Mouse (Mus musculus): ENCODE measurements at regions not wholly inside any gene's neighbourhood (a gene's known extent, or its start where the extent isn't known, plus 50 kb on each side); places are given as distances from the start of the nearest gene placed in this dataset.

DNA sequence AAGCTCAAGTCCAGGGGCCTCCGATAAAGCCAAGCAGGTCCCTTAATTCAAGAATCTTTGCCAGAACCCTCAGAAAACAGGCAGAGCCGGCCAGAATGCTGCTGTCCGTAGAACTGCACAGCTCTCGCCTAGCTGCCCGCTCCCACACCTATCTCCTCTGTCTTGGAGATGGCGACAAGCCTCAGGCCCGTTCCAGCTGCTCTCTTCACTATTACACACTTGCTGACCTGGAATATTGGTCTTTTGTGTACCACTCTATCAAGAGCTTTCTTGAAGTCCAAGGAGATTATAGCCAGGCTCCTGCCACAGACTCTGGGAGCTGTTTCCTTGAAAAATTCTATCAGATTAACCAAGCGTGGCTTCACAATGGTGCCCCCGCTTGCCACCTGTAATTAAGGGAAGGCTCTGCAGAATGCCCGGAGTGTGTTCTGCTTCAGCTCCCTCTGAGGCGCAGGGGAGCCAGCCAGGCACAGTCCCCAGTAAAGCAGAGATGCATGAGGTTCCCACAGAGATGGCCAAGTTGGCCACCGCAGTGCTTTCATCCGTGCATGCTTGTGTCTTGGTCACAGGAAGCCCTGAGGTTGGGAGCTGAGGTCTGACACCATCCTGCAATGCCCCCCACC is 496.8 kb downstream of the Cdh26 start:
- Histone ChIP-seq H3K4me2 (ENCODE audit: low read length) (no peak overlapping the region), H3K4me3 (replicated peaks; ENCODE audit: low read length) (no peak overlapping the region), H3K36me3 (ENCODE audit: control insufficient read depth, insufficient read depth) (no peaks in the 10 kb centered on the region), H3K27ac (ENCODE audit: low read length) (no peak overlapping the region), H3K9ac (replicated peaks; ENCODE audit: low read depth, low read length) (no peak overlapping the region), H3K9me3 (ENCODE audit: control insufficient read depth, low read length) (no peaks in the 10 kb centered on the region), H3K27me3 (replicated peaks; ENCODE audit: control insufficient read depth, insufficient read depth, low read length) (no peaks in the 10 kb centered on the region), H3K4me1 (replicated peaks; ENCODE audit: control insufficient read depth, insufficient read depth, low read length) (no peaks in the 10 kb centered on the region)
- WGBS: 44% methylated on average over 13 of the region's 13 CpGs
- ATAC-seq: no peak

DNA sequence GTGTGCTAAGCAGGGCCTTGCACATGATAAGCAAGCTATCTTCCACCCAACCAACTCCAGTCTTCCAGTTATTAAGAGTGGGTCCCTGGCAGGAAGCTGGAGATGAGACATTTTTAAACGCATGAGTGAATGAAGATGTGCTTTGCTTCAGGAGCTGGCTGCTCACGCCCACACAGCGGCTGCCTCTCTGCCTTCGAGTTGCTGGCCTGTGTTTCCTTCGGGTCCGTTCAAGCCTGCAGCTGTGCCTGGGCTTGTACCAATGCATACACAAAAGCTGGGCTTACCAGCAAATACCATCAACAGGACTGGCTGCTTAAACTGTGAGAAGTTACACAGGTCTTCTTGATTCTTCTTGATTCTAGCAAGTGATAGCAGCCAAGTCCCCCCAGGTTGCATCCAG is 498.7 kb downstream of the Cdh26 start:
- ATAC-seq: no peak
- Histone ChIP-seq H3K9ac (replicated peaks; ENCODE audit: low read depth, low read length) (no peak overlapping the region), H3K4me2 (ENCODE audit: low read length) (no peak overlapping the region), H3K4me1 (replicated peaks; ENCODE audit: control insufficient read depth, insufficient read depth, low read length) (no peaks in the 10 kb centered on the region), H3K27me3 (replicated peaks; ENCODE audit: control insufficient read depth, insufficient read depth, low read length) (no peaks in the 10 kb centered on the region), H3K9me3 (ENCODE audit: control insufficient read depth, low read length) (no peaks in the 10 kb centered on the region), H3K27ac (ENCODE audit: low read length) (no peak overlapping the region), H3K36me3 (ENCODE audit: control insufficient read depth, insufficient read depth) (no peaks in the 10 kb centered on the region), H3K4me3 (replicated peaks; ENCODE audit: low read length) (no peak overlapping the region)
- WGBS: 81% methylated on average over 6 of the region's 6 CpGs

GRCm38 (mm10) chr2:178930125-178930524 is 499.8 kb downstream of the Cdh26 start:
- Histone ChIP-seq H3K27me3 (replicated peaks; ENCODE audit: control insufficient read depth, insufficient read depth, low read length) (no peaks in the 10 kb centered on the region), H3K4me1 (replicated peaks; ENCODE audit: control insufficient read depth, insufficient read depth, low read length) (no peaks in the 10 kb centered on the region), H3K4me2 (ENCODE audit: low read length) (no peak overlapping the region), H3K9me3 (ENCODE audit: control insufficient read depth, low read length) (no peaks in the 10 kb centered on the region), H3K9ac (replicated peaks; ENCODE audit: low read depth, low read length) (no peak overlapping the region), H3K27ac (ENCODE audit: low read length) (no peak overlapping the region), H3K4me3 (replicated peaks; ENCODE audit: low read length) (no peak overlapping the region), H3K36me3 (ENCODE audit: control insufficient read depth, insufficient read depth) (no peaks in the 10 kb centered on the region)
- ATAC-seq: no peak
- 81% methylated on average over 2 of the region's 2 CpGs for WGBS

- no peaks in the 10 kb centered on the region for H3K36me3 ChIP-seq (ENCODE audit: control insufficient read depth, insufficient read depth)
- H3K4me1 ChIP-seq (replicated peaks; ENCODE audit: control insufficient read depth, insufficient read depth, low read length): peaks cover 17% of the 10 kb centered on the region
- H3K27ac ChIP-seq (ENCODE audit: low read length): no peak overlapping the region
- H3K27me3 ChIP-seq (replicated peaks; ENCODE audit: control insufficient read depth, insufficient read depth, low read length): no peaks in the 10 kb centered on the region
- WGBS: 32% methylated on average over 6 of the region's 6 CpGs
- no peak for ATAC-seq
- H3K4me3 ChIP-seq (replicated peaks; ENCODE audit: low read length): no peak overlapping the region
- H3K9me3 ChIP-seq (ENCODE audit: control insufficient read depth, low read length): no peaks in the 10 kb centered on the region
- H3K4me2 ChIP-seq (ENCODE audit: low read length): no peak overlapping the region
- H3K9ac ChIP-seq (replicated peaks; ENCODE audit: low read depth, low read length): no peak overlapping the region
Observed at GRCm38 (mm10) chr2:178948471-178948870, 493.8 kb upstream of the Cdh4 start.

DNA sequence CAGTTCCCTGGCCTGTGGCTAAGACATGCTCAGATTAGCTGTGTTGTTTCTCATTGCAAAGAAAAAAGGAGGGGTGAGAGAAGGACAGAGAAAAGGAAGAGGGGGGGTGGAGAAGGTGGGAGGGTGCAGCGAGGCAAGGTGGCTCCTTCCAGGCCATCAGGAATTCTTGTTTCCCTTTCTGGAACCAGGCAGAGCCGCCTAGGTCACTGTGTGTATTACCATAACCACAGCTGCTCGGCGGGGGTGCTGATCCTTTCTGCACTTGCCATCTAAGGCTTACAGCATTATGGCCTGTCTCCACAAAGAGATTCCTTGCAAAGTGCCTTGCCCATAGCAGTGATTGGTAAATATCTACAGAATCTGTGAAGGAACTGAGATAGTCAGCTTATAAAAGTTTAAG is 493.1 kb upstream of the Cdh4 start:
- Histone ChIP-seq H3K9ac (replicated peaks; ENCODE audit: low read depth, low read length) (no peak overlapping the region), H3K36me3 (ENCODE audit: control insufficient read depth, insufficient read depth) (no peaks in the 10 kb centered on the region), H3K9me3 (ENCODE audit: control insufficient read depth, low read length) (no peaks in the 10 kb centered on the region), H3K4me1 (replicated peaks; ENCODE audit: control insufficient read depth, insufficient read depth, low read length) (peaks cover 17% of the 10 kb centered on the region), H3K27me3 (replicated peaks; ENCODE audit: control insufficient read depth, insufficient read depth, low read length) (no peaks in the 10 kb centered on the region), H3K4me3 (replicated peaks; ENCODE audit: low read length) (no peak overlapping the region), H3K4me2 (ENCODE audit: low read length) (no peak overlapping the region), H3K27ac (ENCODE audit: low read length) (no peak overlapping the region)
- ATAC-seq: no peak
- 22% methylated on average over 4 of the region's 4 CpGs for WGBS

DNA sequence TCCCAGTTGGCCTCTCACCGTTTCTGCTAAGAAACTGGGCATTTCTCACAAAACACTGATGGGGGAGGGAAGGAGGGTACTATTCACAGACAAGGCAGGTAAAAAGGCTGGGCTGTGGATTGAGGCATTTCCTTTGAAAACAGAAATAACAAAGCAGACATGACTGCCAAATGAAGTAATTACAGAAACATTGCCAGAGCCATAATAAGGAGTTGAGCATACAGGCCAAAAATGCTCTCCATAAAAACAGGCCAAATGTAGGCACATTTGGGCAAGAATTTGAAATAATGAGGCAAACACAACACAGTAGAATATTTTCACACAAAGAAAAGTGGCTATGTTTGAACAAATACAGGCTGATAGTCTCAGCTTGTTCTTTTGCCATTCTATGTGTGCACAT is 491.9 kb upstream of the Cdh4 start:
- no peaks in the 10 kb centered on the region for H3K27me3 ChIP-seq (replicated peaks; ENCODE audit: control insufficient read depth, insufficient read depth, low read length)
- H3K27ac ChIP-seq (ENCODE audit: low read length): peak overlapping the region; percentile 75
- H3K36me3 ChIP-seq (ENCODE audit: control insufficient read depth, insufficient read depth): no peaks in the 10 kb centered on the region
- no peak overlapping the region for H3K9ac ChIP-seq (replicated peaks; ENCODE audit: low read depth, low read length)
- peaks cover 17% of the 10 kb centered on the region for H3K4me1 ChIP-seq (replicated peaks; ENCODE audit: control insufficient read depth, insufficient read depth, low read length)
- H3K4me2 ChIP-seq (ENCODE audit: low read length): no peak overlapping the region
- H3K9me3 ChIP-seq (ENCODE audit: control insufficient read depth, low read length): no peaks in the 10 kb centered on the region
- 4% methylated on average over 1 of the region's 1 CpGs for WGBS
- H3K4me3 ChIP-seq (replicated peaks; ENCODE audit: low read length): no peak overlapping the region
- peak; percentile 49; the same call in 1 of the 2 replicates for ATAC-seq

DNA sequence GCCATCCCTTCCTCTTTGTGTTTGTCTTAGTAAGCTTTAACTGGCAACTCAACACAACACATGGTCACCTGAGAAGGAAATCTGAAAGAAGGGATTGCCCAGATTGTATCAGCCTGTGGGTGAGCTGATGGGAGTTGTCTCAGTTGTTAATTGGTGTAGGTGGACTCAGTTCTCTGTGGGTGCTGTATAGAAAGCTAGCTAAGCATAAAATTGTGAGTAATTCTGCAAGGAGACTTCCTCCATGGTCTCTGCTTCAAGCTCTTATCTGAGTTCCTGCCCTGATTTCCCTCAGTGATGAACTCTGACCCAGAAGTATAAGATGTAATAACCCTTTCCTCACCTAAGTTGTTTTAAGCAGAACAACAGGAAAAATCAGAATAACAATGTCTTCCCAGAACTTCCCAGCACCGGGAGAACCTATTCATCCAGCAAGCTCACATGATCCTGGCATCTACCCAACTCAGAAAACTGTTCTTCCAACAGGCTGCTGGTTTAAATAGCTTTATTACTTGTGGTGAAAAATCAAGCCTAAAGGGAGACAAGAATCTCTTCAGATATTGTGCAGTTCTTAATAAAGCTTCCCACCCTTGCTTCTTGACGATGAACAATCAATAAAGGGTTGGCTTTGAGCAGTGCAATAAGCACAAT is 487.7 kb upstream of the Cdh4 start:
- Histone ChIP-seq H3K36me3 (ENCODE audit: control insufficient read depth, insufficient read depth) (no peaks in the 10 kb centered on the region), H3K4me3 (replicated peaks; ENCODE audit: low read length) (no peak overlapping the region), H3K4me1 (replicated peaks; ENCODE audit: control insufficient read depth, insufficient read depth, low read length) (peaks cover 10% of the 10 kb centered on the region), H3K4me2 (ENCODE audit: low read length) (no peak overlapping the region), H3K9ac (replicated peaks; ENCODE audit: low read depth, low read length) (no peak overlapping the region), H3K9me3 (ENCODE audit: control insufficient read depth, low read length) (no peaks in the 10 kb centered on the region), H3K27ac (ENCODE audit: low read length) (no peak overlapping the region), H3K27me3 (replicated peaks; ENCODE audit: control insufficient read depth, insufficient read depth, low read length) (no peaks in the 10 kb centered on the region)
- no peak for ATAC-seq
- WGBS: 38% methylated on average over 2 of the region's 2 CpGs

DNA sequence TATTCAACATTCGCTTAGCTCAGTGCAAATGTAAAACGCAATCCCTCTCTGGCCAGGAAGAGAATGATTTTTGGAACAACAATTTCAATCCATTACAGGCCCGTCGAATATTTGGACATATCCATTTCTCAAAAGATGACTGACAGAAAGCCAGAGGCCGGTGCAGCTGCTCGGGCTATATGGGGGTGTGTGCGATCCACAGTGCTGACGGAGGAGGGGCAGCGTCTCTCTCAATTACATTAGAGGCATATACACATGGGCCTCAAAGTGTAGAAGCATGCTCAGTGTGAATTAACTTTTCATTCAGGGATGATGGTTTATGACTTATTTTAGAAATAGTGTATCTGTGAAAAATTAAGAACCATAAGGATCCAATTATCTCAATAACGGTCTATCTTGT is 483.4 kb upstream of the Cdh4 start:
- Histone ChIP-seq H3K9ac (replicated peaks; ENCODE audit: low read depth, low read length) (no peak overlapping the region), H3K4me2 (ENCODE audit: low read length) (no peak overlapping the region), H3K27ac (ENCODE audit: low read length) (no peak overlapping the region), H3K4me1 (replicated peaks; ENCODE audit: control insufficient read depth, insufficient read depth, low read length) (no peaks in the 10 kb centered on the region), H3K27me3 (replicated peaks; ENCODE audit: control insufficient read depth, insufficient read depth, low read length) (no peaks in the 10 kb centered on the region), H3K4me3 (replicated peaks; ENCODE audit: low read length) (no peak overlapping the region), H3K36me3 (ENCODE audit: control insufficient read depth, insufficient read depth) (no peaks in the 10 kb centered on the region), H3K9me3 (ENCODE audit: control insufficient read depth, low read length) (no peaks in the 10 kb centered on the region)
- no peak for ATAC-seq
- WGBS: 58% methylated on average over 10 of the region's 10 CpGs

DNA sequence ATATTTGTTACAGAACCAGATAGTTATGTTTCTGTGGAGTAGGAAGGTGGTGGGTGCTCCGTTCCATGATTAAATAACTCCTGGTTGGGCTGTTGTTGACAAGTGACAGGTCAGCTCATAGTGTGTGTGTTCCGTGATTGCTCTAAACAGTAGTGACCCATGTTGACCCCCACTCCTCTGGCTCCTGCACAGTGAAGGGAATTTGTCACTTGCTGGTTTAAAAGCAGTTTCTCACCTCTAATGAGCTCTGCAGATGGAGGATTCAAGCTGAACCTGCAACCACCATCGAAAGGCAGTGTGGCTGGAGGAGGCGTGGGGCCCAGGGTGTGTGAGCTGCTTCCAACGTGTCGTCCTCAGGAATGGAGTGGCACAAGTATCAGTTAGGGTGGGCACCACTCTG is 482.6 kb upstream of the Cdh4 start:
- no peak for ATAC-seq
- no peaks in the 10 kb centered on the region for H3K4me1 ChIP-seq (replicated peaks; ENCODE audit: control insufficient read depth, insufficient read depth, low read length)
- no peaks in the 10 kb centered on the region for H3K27me3 ChIP-seq (replicated peaks; ENCODE audit: control insufficient read depth, insufficient read depth, low read length)
- no peaks in the 10 kb centered on the region for H3K36me3 ChIP-seq (ENCODE audit: control insufficient read depth, insufficient read depth)
- no peak overlapping the region for H3K9ac ChIP-seq (replicated peaks; ENCODE audit: low read depth, low read length)
- H3K27ac ChIP-seq (ENCODE audit: low read length): no peak overlapping the region
- H3K4me3 ChIP-seq (replicated peaks; ENCODE audit: low read length): no peak overlapping the region
- no peaks in the 10 kb centered on the region for H3K9me3 ChIP-seq (ENCODE audit: control insufficient read depth, low read length)
- H3K4me2 ChIP-seq (ENCODE audit: low read length): no peak overlapping the region
- 74% methylated on average over 6 of the region's 6 CpGs for WGBS

Measured in forebrain, embryonic 16.5 days (tissue).